Mouse (Mus musculus) hindlimb bud, embryonic 11.5 days (tissue): ENCODE results near the gene Tfeb.

Experiments used
- DNase-seq: peaks from one replicate; pipeline ENCODE4 v3.0.0-alpha.2; 2012; ENCODE audit warnings: low read depth, low spot score; ENCODE audit errors: extremely low spot score

Gene Tfeb

GRCm38 (mm10) chr17:47831161-47831560, 94.3 kb downstream of the Tfeb start:
- no peak for DNase-seq

DNA sequence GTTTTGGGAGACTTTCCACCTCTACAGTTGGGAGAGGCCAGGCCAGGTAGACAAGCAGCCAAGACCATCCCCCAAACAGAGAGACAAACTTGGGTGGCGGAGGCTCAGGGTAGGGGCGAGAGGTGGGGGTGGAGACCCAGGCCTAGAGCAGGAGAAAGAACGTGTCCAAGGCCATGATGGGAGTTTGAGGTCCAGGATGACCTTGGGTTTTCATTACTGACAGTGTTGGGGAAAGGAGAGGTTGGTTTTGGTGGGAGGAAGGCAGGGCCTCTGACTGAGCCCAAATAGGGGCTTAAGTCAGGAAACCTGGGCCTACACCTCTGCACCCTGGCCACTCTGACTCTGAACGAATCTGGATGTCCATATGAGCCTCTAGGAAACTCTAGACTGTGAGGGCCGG, 94.9 kb downstream of the Tfeb start:
- no peak for DNase-seq

DNA sequence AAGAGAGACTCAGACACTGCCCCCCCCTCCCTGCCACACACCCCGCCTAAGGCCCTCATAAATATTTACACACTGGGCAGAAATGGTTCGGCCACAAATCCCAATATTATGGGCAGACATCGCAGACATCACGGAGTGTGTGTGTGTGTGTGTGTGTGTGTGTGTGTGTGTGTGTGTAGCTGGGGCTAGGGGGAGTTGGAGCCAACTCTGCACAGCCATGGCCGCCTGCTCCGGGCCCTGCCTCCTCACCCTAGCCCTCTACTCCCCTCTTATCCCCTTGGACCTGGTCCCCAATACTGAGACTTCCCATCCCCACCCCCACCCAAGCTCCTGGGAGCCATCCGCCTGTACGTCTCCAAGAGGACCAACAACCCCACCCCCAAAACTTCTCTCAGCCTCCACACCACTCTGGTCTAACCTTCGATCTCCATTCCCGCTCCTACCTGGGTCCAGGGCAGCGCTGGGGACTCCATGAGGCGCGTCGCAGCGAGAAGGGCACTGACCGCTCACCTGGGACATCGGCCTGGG, 95.7 kb downstream of the Tfeb start:
- DNase-seq, result no peak

- no peak for DNase-seq
These were observed 96.3 kb downstream of the Tfeb start for GRCm38 (mm10) chr17:47833029-47833627.

DNA sequence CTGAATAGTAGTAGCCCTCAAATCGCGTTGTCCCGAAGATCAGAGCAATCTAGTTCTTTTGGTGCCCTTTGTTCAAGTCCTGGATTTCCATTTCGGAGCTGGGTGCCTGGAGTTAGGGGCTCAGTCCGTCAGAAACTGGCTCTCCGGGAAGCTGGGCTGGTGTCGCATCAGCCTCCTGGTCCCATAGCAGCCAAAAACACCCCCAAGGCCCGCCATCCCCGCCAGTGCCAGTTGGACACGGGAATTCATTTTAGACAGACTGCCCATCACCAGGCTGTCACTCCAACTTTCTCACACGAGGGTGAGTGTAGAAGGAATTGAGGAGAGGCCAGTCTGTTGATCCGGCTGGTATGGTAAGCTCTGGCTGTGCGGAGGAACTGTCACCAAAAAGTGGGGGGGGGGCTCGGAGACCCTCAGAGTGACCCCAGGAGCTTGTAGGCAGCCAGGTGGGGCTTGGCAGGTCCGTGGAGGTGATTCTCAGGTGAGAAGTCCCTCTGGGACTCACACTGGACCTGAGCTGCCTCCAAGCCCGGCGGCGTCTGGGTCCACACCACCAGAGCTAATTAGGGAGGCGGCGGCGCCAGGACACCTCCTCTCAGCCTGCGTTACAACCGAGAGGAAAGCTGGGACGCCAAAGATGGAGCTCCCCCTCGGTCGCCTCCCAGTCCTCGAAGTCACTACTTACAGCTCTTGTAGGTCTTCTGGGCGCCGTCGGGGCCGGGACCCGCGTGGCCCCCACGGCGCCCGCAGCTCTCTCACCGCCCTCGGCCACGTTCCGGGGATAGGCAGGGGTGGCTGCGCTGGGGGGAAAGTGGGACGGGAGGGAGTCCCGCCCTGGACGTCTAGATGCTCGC, 97.0 kb downstream of the Tfeb start:
- peak; percentile 30 for DNase-seq

DNA sequence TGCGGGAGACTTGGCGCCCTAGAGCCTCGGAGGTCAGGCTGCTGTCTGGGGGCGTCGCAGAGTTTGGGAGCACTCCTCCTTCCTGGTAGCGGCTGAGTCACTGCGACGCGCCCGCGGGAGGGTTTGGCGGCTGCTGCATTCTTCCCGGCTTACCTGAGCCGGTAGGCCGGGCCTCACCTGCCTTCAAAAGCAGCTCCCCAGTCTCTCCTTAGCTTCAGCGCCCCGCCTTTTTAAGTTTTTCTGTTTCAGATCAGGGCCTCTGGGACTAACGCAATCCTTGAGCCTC, 97.6 kb downstream of the Tfeb start, which contains the start of gene Mdfi:
TSS of gene Mdfi (minus strand) at position 210 of the 286 bp plus-strand sequence.
- no peak for DNase-seq

- DNase-seq, result no peak
These were observed 101.0 kb downstream of the Tfeb start for GRCm38 (mm10) chr17:47837808-47838207.

DNA sequence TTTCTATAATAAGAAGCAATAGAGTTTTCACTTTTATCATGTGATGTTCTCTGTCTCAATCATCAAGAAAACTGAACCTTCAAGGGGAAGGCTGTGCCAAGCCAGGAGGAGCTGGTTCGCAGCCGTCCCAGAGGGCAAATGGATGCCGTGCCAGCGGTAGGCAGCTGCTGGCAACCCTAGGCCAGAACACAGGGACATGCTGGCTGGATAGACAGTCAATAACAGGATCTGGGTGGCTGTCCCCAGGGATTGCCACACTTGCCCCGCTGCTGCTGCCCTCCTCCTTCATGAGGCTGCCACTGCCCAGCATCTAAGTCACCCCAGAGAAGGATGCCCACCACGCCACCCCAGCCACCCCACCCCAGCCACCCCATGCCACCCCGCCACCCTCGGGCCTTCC, 104.7 kb downstream of the Tfeb start:
- DNase-seq, result no peak
